ENCODE assay signal across 16 mouse cellular contexts in genomic region chr19:53886576-53887370, GRCm38 (mm10). TPM values are rescaled to one million over a fixed set of nuclear protein-coding genes. Genes with fewer than 3 reads are reported as not detected.
DNase-seq lines count a peak whose midpoint lies in the region; ATAC-seq lines count a peak whose summit lies in the region.
"Had no signal": no experiment of that assay in that cellular context is flagged by ENCODE, and none has a peak within 500 bp of the region (broad histone marks: within the 10 kb centered on the region; RNA-seq: fewer than 3 reads in every experiment).

No protein-coding gene starts in this region.

- H3K27me3 ChIP-seq in heart, embryonic 12.5 days (replicated peaks), result no peaks in the 10 kb centered on the region
- no peaks in the 10 kb centered on the region for H3K27me3 ChIP-seq in liver, embryonic 13.5 days
- H3K27me3 ChIP-seq: forebrain, embryonic 12.5 days; heart, embryonic 13.5 days; hindbrain, embryonic 15.5 days; neural tube, embryonic 13.5 days had no signal

- H3K9ac ChIP-seq in heart, embryonic 12.5 days, result no peak overlapping the region
- peak overlapping the region; percentile 14; the same call in 1 of the 2 replicates for H3K9ac ChIP-seq in liver, embryonic 13.5 days
- H3K9ac ChIP-seq: forebrain, embryonic 12.5 days; heart, embryonic 13.5 days; hindbrain, embryonic 15.5 days; neural tube, embryonic 13.5 days had no signal

- H3K4me2 ChIP-seq in heart, embryonic 12.5 days, result no peak overlapping the region
- peak overlapping the region; percentile 3; the same call in 1 of the 2 replicates for H3K4me2 ChIP-seq in liver, embryonic 13.5 days
- H3K4me2 ChIP-seq: forebrain, embryonic 12.5 days; heart, embryonic 13.5 days; hindbrain, embryonic 15.5 days; neural tube, embryonic 13.5 days had no signal

- no peak overlapping the region for H3K4me3 ChIP-seq in heart, embryonic 12.5 days
- no peak overlapping the region for H3K4me3 ChIP-seq in liver, embryonic 13.5 days (replicated peaks)
- H3K4me3 ChIP-seq: forebrain, embryonic 12.5 days; heart, embryonic 13.5 days; hindbrain, embryonic 15.5 days; limb, embryonic 10.5 days; neural tube, embryonic 13.5 days had no signal

- ATAC-seq in heart, embryonic 12.5 days (ENCODE audit: insufficient number of reproducible peaks, low FRiP score), result no peak
- ATAC-seq in liver, embryonic 13.5 days (ENCODE audit: low read depth), result peak; percentile 65
- no peak for ATAC-seq in inflammation-experienced regulatory T-cells, adult 6 months
- ATAC-seq: activated CD4-positive, CD25-positive, alpha-beta regulatory T cell, adult 4 months; midbrain, embryonic 16.5 days had no signal

- peaks cover 16% of the 10 kb centered on the region for H3K4me1 ChIP-seq in heart, embryonic 12.5 days (replicated peaks)
- peaks cover 66% of the 10 kb centered on the region for H3K4me1 ChIP-seq in liver, embryonic 13.5 days (replicated peaks)

- no peaks in the 10 kb centered on the region for H3K9me3 ChIP-seq in heart, embryonic 12.5 days (replicated peaks)
- no peaks in the 10 kb centered on the region for H3K9me3 ChIP-seq in liver, embryonic 13.5 days (replicated peaks)
- H3K9me3 ChIP-seq: forebrain, embryonic 12.5 days; heart, embryonic 13.5 days; hindbrain, embryonic 15.5 days; limb, embryonic 10.5 days; neural tube, embryonic 13.5 days had no signal

- no peak overlapping the region for H3K27ac ChIP-seq in heart, embryonic 12.5 days (ENCODE audit: poor library complexity, severe bottlenecking)
- peak overlapping the region; percentile 82 for H3K27ac ChIP-seq in liver, embryonic 13.5 days
- H3K27ac ChIP-seq: forebrain, embryonic 12.5 days; heart, embryonic 13.5 days; hindbrain, embryonic 15.5 days; limb, embryonic 10.5 days; neural tube, embryonic 13.5 days had no signal

- 78% methylated on average over 10 of the region's 10 CpGs for WGBS in heart, embryonic 12.5 days
- WGBS in liver, embryonic 13.5 days (ENCODE audit: insufficient replicate concordance), result 36% methylated on average over 10 of the region's 10 CpGs

- no peaks in the 10 kb centered on the region for H3K36me3 ChIP-seq in heart, embryonic 12.5 days
- H3K36me3 ChIP-seq in liver, embryonic 13.5 days, result no peaks in the 10 kb centered on the region
- H3K36me3 ChIP-seq: forebrain, embryonic 12.5 days; heart, embryonic 13.5 days; hindbrain, embryonic 15.5 days; limb, embryonic 10.5 days; neural tube, embryonic 13.5 days had no signal

- peak; percentile 88 for DNase-seq in heart, adult 11 months
- peak; percentile 74 to 80 for DNase-seq in cerebellum, postnatal 10 days
- peak; percentile 29 for DNase-seq in liver, embryonic 13.5 days
- DNase-seq in thymus, postnatal 14 days, result peak; percentile 74
- no peak for DNase-seq in retina, postnatal 1 day
- DNase-seq in heart, postnatal 4 days, result no peak
- DNase-seq: gastrocnemius, postnatal 14 days had no signal

RNA-seq across cellular contexts. Expression of gene Pdcd4, which starts 5.3 kb away (rescaled TPM):
- 41.6 and 43.4 TPM in 2 replicates for polyA plus RNA-seq in heart, embryonic 12.5 days (2016; fragmentation: Nextera tagmentation; extraction: Ambion mirVana)
- 19.3 and 23.4 TPM in 2 replicates for polyA plus RNA-seq in liver, embryonic 13.5 days (2015; fragmentation: Nextera tagmentation; extraction: Ambion mirVana)
- 100 to 1,000 TPM; 405 to 678 (median 450) TPM for polyA plus RNA-seq in inflammation-experienced regulatory T-cells, adult 6 months (2017; shearing (Covaris generic))
- total RNA-seq in heart, postnatal 4 days (2021), result 10 to 100 TPM; 19.9 to 22.3 TPM

RNA-seq across cellular contexts. Expression of gene Shoc2, which starts 57.3 kb away (rescaled TPM):
- 46.1 and 46.7 TPM in 2 replicates for polyA plus RNA-seq in heart, embryonic 12.5 days (2016; fragmentation: Nextera tagmentation; extraction: Ambion mirVana)
- 17.1 and 23.4 TPM in 2 replicates for polyA plus RNA-seq in liver, embryonic 13.5 days (2015; fragmentation: Nextera tagmentation; extraction: Ambion mirVana)
- 10 to 100 TPM; 74.2 to 76.2 (median 74.6) TPM for polyA plus RNA-seq in inflammation-experienced regulatory T-cells, adult 6 months (2017; shearing (Covaris generic))
- 10 to 100 TPM; 37.3 to 39.6 TPM for total RNA-seq in heart, postnatal 4 days (2021)

RNA-seq across cellular contexts. Expression of gene Bbip1, which starts 57.7 kb away (rescaled TPM):
- 57.0 and 58.3 TPM in 2 replicates for polyA plus RNA-seq in heart, embryonic 12.5 days (2016; fragmentation: Nextera tagmentation; extraction: Ambion mirVana)
- 58.6 and 66.2 TPM in 2 replicates for polyA plus RNA-seq in liver, embryonic 13.5 days (2015; fragmentation: Nextera tagmentation; extraction: Ambion mirVana)
- polyA plus RNA-seq in inflammation-experienced regulatory T-cells, adult 6 months (2017; shearing (Covaris generic)), result 100 to 1,000 TPM; 120 to 123 (median 121) TPM
- 10 to 100 TPM; 36.5 to 40.3 TPM for total RNA-seq in heart, postnatal 4 days (2021)

Comparison
In these comparisons a context has a peak if more than half of its experiments do, and no peak if none do; other contexts are left out.
1. DNase-seq: peak in heart, adult 11 months (single experiment), cerebellum, postnatal 10 days (2 of 2), liver, embryonic 13.5 days (single experiment) and thymus, postnatal 14 days (single experiment); none in retina, postnatal 1 day (single experiment) and heart, postnatal 4 days (single experiment).